Mouse (Mus musculus) granulocyte monocyte progenitor cell, adult 5-6 weeks (primary cell): ENCODE measurements around the gene Dolk. TPM values are rescaled to one million over a fixed set of nuclear protein-coding genes. Genes with fewer than 3 reads are reported as not detected.

Experiments
- ATAC-seq: replicated peaks from 2 replicates; pipeline ENCODE4 v1.8.0; 2016; ENCODE audit warnings: mild to moderate bottlenecking, moderate TSS enrichment, inconsistent platforms; ENCODE audit not compliant: poor library complexity, severe bottlenecking
- total RNA-seq, 2 experiments: library from RNA; stranded (forward) in 1 of 2; stranded (reverse) in 1 of 2; fragments of 200-712, 200-1000 nt in 1 of 2; fragments of >200 nt in 1 of 2; fragmentation: Nextera tagmentation in 1 of 2; gene quantifications; 2 replicates each; pipeline ENCODE4 v1.2.3; 2014 to 2017

The Dolk gene
- total RNA-seq (2014; fragmentation: Nextera tagmentation) (6.1 and 7.5 TPM in 2 replicates), total RNA-seq (2017) (12.1 and 15.1 TPM in 2 replicates)

DNA sequence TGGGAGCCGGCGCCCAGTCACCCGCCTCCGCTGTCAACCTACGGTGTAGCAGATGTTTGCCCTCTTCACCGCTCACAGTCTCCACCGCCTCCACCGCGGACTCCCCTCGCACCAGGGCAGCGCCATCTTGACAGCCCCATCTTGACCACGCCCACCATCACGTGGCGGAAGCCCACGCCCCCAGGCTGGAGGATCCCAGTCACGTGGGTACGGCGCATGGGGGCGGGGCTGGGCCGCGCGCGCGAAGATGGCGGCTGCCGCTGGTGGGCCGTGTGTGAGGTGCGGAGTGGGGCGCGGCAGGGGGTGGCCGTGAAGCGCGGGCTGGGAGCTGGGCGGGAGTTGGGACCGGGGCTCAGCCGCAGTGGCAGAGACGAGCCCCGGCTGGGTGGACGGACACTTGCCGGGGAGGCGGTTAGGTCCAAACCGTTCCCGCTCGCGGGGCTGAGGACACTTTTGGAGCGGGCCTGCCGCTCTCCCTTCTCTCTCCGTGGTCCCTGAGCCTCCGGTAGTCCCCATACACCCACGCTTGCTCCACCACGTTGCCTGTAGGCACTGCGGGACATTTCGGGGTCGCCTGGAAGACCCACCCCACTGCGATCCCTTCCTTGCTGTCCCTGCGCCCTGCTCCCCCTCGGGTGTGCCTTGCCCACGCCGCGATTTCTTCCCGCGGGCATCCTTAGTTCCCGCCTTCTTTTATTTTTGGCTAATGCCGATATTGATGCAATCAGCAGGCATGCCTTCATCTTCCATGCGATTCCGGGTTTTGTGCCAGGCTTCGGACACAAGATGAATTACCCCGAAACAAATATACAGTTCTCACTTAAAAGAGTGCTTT lies at the start of gene Dolk, which contains the start of gene Nup188:
TSS of gene Dolk (minus strand) at position 143 of the 835 bp plus-strand sequence.
TSS of gene Nup188 (plus strand) at position 206 of the 835 bp plus-strand sequence.
- peak; percentile 84 for ATAC-seq

DNA sequence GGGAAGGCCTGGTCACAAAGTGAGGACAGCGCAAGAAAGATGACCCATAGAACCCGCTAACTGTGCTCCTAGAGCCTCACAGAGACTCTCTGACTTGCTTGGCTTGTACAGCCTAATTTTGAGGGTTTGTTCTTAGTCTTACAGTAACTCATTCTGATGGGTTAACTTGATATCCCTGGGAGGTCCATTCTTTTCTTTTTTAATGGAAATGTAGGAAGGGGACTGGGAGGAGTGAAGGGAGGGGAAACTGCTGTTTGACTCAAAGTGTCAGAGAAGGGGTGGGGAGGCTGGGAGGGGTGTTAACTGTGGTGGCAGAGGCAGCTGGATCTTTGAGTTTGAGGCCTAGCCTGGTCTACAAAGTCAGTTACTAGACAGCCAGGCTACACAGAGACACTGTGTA lies 49.2 kb upstream of the Dolk start:
- no peak for ATAC-seq

DNA sequence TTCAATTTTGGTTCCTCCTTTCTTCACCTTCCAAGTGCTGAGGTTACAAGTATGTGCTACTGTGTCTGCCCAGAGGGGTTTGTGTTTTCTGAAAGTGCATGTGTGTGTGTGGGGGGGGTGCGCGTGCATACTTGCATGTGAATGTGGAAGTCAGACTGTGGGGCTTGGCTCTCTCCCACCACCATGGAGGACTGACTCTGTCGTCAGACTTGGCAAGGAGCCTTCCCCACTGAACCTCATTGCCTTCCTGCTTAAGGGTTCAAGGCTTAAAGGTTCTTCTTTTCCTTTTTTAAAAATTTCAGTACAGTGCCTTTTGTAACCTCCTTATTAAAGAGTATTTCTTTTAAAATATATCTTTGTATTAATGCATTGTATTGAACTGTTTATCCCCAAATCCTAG lies 42.7 kb upstream of the Dolk start:
- ATAC-seq = no peak

DNA sequence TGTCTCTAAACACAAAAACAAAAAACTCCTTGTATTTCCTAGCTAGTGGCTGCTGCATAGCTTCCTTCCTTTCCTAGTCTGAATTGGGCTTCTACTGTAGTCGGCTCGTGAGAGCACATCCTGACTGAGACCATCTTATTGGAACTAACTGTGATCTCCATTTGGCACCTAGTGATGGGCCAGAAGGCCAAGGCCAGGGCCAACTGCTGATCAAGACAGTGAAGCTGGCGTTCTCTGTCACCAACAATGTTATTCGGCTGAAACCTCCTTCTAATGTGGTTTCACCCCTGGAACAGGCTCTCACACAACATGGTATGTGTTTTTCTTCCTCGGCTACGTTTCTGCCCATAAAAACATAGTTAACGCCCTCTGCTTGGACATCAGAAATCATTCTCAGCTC lies 41.1 kb upstream of the Dolk start:
- no peak for ATAC-seq

DNA sequence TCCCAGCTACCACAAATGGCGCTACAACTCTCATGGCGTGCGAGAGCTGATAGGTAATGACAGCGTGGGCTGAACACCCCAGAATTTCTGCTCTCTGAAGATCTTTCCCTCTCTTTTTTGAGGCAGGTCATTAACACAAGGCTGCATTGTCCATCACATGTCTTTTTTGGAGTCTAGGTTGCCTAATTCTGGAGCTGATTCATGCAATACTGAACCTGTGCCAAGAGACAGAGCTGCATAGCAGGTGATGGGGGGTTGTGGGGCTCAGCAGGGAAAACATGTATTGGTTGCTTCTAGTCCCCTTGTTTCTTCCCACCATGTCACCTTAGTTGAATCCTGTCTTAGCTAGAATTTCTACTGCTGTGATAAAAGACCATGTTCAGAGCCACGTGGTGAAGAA lies 39.2 kb upstream of the Dolk start:
- ATAC-seq = no peak

DNA sequence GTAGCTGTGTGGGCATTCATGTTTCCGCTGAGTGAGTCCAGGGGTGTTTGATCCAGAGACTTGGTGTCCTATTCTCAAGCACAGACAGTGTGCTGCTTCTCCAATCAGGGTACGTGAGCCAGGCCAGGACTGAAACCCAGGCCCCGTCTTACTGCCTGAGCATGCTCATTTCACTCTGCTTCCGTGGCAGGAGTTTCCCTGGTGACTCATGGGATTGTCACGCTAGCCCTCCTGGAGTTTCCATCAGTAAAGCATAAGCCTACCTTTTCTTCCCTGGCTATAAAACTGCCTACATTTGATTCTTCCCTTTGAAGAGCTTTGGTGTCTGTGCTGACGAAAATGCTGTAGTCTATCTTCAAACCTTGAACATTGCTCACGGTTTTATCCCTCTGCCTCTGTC lies 37.0 kb upstream of the Dolk start:
- no peak for ATAC-seq

DNA sequence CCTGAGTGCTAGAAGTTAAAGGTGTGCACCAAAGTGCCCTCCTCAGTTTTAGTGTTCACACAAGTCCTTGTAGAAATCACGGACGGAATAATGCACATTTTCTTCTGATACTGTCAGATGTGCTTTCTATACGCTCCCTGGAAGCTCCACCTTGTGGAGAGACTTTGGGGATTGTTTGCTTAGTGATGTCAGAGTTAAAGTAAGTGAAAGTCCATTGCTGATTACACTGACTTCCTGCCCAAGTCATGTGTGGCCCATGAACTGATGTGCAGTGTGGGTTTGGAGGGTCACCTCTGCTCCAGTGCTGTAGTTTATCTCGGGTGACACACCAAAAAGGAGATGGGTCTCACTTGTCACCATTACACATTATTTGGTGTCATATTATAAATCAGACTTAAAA lies 33.1 kb upstream of the Dolk start:
- no peak for ATAC-seq

DNA sequence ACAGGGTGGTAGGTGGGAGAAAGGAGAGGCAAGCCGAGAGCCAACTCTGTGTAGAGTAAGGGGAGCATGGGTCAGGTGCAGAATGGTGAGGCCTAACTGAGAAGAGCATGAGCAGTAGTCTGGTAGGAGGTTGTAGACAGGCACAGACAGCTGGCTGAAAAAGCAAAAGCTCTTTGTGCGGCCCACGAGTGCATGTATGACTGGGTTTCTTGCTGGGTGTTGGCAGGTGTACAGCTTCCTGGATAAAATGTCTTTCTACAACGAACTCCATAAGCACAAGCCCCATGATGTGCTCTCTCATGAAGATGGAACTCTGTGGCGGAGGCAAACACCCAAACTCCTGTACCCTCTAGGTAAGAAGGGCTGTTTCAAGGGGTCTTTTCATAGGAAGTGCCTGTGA lies 30.8 kb upstream of the Dolk start:
- ATAC-seq = no peak

DNA sequence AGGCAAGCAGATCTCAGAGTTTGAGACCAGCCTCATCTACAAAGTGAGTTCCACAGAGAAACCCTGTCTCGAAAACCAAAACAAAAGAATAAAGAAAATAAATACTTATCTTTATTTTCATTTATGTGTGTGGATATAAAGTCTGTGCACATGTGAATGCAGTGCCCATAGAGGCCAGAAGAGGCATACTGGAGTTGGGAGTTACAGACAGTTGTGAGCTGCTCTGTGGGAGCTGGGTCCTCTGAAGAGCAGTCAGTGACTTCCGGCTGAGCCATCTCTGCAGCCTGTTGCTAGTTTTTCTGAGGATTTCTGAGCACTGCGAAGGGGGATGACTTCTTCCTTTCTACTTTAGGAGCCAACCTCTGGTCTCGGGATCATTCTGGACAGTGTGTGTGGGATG lies 30.0 kb upstream of the Dolk start:
- no peak for ATAC-seq

DNA sequence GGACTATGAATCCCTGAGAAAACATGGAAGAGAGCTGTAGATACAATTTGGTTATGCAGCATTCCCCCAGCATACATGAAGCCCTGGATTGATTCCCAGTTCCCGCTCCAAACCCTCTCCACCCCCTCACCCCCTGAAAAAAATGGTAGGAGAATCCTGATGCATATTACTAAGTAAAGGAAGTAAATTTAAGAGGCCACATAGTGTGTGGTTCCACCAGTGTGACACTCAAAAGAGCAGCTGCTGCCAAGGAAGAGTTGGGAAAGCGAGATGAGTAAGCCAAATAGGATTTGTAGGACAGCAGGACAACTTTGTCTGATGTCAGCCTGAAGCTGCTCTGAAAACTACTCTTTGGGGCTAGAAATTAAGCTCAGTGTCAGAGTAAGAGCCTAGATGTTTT lies 25.3 kb upstream of the Dolk start:
- no peak for ATAC-seq

DNA sequence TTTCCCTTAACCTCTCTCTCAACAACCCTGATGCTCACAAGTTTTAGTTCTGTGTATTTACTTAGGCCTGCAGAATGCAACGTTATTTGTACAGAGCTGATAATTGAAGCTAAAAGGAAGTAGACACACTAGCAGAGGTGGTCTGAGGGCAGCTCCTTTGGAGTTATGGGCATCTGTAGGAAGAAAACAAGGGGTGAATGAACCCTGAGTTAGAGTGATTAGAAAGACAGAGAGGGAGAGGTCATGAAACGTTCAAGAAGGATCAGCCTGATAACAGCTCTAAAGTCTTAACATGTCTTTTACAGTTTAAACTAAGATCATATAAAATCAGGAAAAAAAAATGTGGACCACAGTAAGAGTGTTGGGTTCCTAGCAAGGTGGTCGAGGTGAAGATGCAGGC lies 23.2 kb upstream of the Dolk start:
- ATAC-seq = no peak

DNA sequence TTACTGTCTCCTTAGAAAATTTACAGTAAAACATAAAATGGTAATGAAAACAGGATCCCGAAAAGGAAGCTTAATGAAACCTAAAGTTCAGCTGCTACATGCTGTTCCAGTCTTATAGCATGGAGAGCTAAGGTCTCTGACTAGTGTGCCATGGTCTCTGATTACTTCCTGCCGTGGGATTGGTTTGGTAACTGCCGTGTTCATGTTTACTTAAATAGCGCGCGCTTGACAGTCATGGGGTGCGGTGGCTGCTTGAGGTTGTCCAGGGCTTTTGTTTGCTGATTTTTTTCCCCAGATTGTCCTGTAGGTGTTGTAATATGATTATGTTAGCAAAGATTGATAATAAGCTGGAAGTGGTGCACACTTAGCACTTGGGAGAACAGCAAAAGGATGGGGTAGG lies 20.0 kb upstream of the Dolk start:
- ATAC-seq = no peak

DNA sequence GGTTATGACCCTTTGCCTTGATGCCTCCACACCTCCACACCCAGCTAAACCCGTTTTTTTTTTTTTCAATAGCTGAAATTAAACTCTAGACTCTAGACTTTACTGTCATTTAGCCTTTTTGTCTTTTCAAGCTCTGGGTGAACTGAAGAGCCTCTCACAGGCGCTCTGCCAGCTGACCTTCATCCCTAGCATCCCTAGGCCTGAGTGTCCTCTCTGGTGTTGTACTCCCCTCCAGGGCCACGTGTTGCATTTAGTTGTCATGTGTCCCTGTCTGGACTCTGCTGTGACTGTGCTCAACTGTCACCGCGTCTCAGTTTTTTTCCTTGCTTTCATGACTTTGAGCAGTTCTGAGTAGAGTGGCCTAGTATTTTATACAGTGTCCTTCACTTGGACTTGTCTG lies 13.8 kb upstream of the Dolk start:
- ATAC-seq = no peak

DNA sequence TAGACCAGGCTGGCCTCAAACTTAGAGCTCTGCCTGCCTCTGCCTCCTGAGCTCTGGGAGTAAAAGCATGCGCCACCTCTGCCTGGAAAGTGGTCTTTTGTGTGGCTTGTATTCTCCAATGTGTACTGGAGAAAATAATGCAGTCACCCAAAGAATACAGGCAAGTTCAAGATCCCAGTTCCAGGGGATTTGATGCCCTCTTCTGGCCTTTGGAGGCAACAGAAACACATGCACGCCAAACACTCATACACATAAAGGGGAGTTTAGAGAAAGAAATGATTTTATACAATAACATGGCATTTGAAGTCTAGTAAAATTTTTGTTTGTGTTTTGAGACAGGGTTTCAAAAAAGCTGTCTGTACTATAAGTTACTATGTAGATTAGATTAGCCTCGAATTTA lies 13.4 kb upstream of the Dolk start:
- no peak for ATAC-seq

DNA sequence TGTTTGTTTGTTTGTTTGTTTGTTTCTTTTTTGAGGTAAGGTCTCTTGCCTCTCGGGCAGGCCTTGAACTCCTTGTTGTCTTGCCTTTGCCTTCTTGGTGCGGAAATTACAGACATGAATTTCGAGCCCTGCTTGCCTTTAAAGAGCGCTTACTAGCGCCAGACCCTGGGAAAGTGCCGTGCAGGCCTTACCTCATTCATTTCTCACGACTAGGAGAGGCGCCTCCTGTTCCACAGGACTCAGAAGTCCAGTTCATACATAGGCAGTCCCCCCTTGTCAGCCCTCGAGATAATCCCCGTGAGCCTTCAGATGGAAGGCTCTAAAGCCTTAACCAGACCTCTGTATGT lies 866 bp upstream of the Dolk start:
- no peak for ATAC-seq

DNA sequence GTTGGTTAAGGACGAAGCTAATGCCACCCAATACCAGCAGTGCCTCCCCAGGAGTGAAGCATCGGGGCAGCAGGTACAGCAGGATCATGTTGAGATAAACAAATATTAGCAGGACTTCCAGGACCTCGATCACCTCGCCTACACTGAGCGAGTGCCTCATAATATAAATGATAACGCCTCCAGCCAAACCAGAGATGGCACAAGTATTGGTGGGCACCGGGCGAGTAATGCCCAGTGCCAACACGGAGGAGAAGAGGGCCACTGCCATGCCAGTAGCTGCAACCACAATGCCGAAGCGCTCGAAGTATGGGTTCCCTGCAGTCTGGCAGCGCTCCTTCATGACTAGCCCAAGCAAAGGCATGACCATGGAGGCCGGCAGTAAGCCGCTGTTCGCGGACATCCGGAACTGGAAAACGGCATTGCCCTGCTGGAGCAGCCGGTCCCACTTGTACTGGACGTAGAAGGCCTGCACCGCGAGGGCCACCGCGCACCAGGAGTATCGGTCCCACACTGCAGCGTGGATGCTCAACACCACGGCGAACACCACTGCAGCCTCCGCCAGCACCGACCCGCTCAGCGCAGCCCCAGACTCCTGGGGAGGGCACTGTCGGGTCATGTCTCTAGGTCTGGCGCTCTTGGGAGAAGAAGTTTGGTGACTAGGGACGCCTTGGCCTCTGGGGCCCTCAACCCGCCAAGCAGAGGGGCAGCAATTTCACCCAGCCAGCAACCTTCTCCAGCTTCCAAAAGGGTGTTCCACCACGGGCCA lies 535 bp downstream of the Dolk start:
- ATAC-seq = peak; percentile 21

DNA sequence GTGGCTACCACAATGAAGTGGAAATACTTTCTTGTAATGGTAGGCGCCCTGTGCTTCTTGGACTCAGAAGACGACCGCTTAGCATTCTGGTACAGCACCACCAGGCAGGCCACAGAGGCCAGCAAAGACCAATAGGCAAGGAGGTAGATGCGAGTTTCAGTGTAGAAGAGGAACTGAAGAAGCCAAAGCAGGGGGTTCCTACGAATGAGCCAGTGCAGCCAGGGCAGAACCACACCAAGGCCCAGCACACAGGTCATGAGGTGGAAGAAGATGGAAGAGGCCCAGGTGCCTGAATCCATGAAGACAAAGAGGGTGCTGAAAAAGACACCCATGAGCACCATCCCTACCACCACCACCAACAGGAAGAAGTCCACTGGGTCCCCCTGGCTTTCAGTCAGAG lies 1.1 kb downstream of the Dolk start:
- ATAC-seq = no peak

DNA sequence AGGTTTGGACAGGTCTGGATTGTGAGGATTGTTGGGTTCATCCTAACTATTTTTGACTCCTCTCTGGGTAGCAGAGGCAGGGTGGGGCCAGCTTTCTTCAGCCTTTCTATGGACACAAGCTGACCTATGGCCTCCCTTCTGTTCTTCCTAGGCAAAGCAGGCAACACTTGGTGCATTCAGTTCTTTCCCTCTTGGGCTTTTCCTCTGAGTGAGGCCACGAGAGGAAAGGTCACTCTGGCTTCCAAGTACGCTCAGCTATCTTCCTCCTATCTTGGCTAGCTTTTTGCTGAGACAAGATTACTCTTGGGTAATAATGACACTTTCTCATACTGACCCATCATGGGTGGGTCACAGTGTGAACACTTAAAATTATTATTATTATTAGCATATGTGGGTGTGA lies 2.9 kb downstream of the Dolk start:
- no peak for ATAC-seq

DNA sequence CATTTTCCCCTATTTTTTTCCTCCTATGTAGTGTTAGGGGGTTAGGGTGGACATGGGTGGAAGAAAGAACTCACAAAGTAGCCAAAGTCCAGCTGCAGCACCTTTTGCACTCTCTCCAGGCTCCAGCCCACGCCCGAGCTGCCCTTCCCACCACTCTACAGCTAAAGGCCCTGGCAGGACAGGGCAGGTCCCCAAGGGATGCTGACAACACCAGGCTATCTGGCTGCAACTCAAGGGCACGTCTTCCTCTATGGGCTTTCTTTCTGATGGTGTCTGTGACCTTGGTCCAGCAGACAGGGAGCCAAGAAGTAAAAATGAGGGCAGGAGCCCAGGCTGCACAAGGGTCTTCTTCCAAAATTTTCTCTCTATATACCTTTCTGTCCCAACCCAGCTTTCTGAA lies 4.5 kb downstream of the Dolk start:
- ATAC-seq = no peak

DNA sequence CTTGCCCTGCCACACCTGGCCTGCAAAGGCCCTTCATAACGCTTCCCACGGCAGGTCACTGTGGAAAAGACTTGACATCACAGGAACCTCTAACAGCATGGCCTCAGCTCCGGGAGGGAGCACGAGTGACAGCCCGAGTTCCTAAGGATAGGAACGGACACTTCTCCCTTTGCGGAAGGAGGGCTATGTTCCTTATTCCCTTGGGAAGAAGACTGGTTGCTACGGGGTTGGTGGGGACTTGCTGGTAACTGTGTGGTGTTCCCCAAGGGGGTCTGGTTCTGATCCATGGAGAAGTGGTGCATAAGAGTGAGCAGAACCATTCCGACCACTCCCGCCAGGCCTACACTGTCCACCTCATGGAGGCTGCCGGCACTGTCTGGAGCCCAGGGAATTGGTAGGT lies 5.4 kb downstream of the Dolk start, which contains the start of gene Gm28038:
TSS of gene Gm28038 (plus strand) at position 301 of the 400 bp plus-strand sequence.
- no peak for ATAC-seq

DNA sequence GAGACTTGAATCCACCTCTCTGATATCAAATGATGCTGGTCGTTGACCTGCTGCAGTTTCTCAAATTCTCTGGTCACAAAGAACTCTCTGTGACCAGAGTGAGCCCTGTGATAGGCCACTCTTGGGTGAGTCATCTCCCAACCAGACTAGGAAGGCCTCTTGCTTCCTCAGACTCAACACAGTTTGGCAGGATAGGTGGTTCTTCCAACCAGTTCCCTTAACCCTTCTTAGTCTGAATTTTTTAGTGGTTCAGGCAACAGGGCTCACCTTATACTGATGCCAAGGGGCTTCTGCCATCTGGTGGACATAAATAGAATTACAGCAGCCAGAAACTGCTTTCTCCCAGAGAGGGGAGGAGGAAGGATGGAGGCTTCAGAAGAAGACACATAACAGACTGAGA lies 16.0 kb downstream of the Dolk start:
- ATAC-seq = peak; percentile 92
